Mouse (Mus musculus) layer of hippocampus, postnatal 10 days (tissue): ENCODE data around the gene Hectd4. TPM values are rescaled to one million over a fixed set of nuclear protein-coding genes. Genes with fewer than 3 reads are reported as not detected.
A peak's percentile ranks its signal among the peaks of the same experiment; 100 is the strongest.
"Not testable (repeated sequence)": the region's sequence is repeated elsewhere in the genome, so short reads cannot be mapped to it uniquely, and the experiment has no call there.

Source experiments
- DNase-seq, 2 experiments: peaks; one replicate each; pipeline ENCODE4 v3.0.0; 2021; ENCODE audit warnings: low spot score in 2 of 2
- total RNA-seq, 2 experiments: library from RNA; stranded (reverse); gene quantifications; 2 replicates each; pipeline ENCODE4 v1.2.3; 2021

The Hectd4 gene
- total RNA-seq, 2 experiments from 2014 or later, result 190 to 212 TPM

GRCm38 (mm10) chr5:121276808-121277207 lies 56.8 kb downstream of the Hectd4 start:
- DNase-seq, result no peak

- no peak for DNase-seq
Measured at GRCm38 (mm10) chr5:121280456-121280855, 60.4 kb downstream of the Hectd4 start.

GRCm38 (mm10) chr5:121283051-121283450 lies 63.0 kb downstream of the Hectd4 start:
- no peak for DNase-seq

GRCm38 (mm10) chr5:121284816-121285215 lies 64.8 kb downstream of the Hectd4 start:
- no peak for DNase-seq

GRCm38 (mm10) chr5:121287213-121287612 lies 67.2 kb downstream of the Hectd4 start:
- DNase-seq, result no peak

GRCm38 (mm10) chr5:121290289-121290688 lies 70.3 kb downstream of the Hectd4 start:
- no peak for DNase-seq

- no peak for DNase-seq
Measured at GRCm38 (mm10) chr5:121292309-121293165, 72.5 kb downstream of the Hectd4 start.

GRCm38 (mm10) chr5:121305009-121305408 lies 85.0 kb downstream of the Hectd4 start:
- DNase-seq, result no peak

- no peak for DNase-seq
Measured at GRCm38 (mm10) chr5:121307620-121308019, 87.6 kb downstream of the Hectd4 start.

GRCm38 (mm10) chr5:121311576-121311975 lies 91.6 kb downstream of the Hectd4 start:
- no peak for DNase-seq

GRCm38 (mm10) chr5:121313764-121314474 lies 93.9 kb downstream of the Hectd4 start:
- DNase-seq, result peak; percentile 33 to 42

GRCm38 (mm10) chr5:121326079-121326805 lies 106.2 kb downstream of the Hectd4 start:
- DNase-seq, result no peak

GRCm38 (mm10) chr5:121329333-121330058 lies 109.5 kb downstream of the Hectd4 start:
- DNase-seq, result no peak

GRCm38 (mm10) chr5:121330154-121330816 lies 110.3 kb downstream of the Hectd4 start:
- not testable (repeated sequence) for DNase-seq

GRCm38 (mm10) chr5:121331731-121332130 lies 111.7 kb downstream of the Hectd4 start:
- no peak for DNase-seq

- DNase-seq, result no peak
Measured at GRCm38 (mm10) chr5:121333976-121334375, 114.0 kb downstream of the Hectd4 start.

GRCm38 (mm10) chr5:121334454-121334853 lies 114.4 kb downstream of the Hectd4 start:
- no peak for DNase-seq

- no peak for DNase-seq
Measured at GRCm38 (mm10) chr5:121335426-121335825, 115.4 kb downstream of the Hectd4 start.

GRCm38 (mm10) chr5:121336009-121336408 lies 116.0 kb downstream of the Hectd4 start:
- DNase-seq, result no peak

- DNase-seq, result no peak
Measured at GRCm38 (mm10) chr5:121336776-121337175, 116.8 kb downstream of the Hectd4 start.
